Comparison of ENCODE assay signal across 9 mouse cellular contexts in the genomic region with DNA sequence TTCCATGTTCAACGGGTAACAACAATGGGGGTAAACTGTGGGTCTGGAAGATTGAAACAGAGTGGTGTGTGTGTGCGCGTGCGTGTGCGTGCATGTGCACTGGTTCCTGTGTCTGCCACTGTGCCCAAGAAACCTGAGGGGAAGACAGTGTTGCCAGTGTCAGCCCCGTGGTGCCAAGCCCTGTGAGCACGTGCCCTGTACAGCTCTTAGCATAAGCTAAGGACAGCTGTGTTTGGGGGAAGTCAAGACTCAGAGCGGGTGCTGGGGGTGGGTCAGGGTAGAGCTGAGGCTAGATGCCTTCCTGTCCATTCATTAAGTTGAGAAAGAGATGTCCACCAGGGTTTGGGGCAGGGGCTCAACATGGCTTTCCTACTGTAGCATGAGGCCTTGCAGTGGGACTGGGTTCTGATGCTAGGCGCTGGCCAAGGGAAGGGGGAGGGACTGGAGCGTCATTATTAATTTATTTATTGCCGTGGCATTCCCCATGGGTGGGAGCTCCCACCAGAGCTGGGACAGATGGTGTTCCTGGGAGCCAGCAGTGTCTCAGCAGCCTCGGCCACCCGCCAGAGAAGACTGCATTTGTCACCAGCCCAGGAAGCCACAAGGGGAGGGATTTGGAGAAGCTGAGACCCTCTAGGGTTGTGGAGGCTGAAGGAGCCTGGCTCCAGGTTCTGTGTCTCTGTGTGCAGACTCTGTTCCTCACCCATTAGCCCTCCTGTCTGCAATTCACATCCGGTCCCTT. TPM values are rescaled to one million over a fixed set of nuclear protein-coding genes. Genes with fewer than 3 reads are reported as not detected.
DNase-seq lines count a peak whose midpoint lies in the region; ATAC-seq and TF ChIP-seq lines count a peak whose summit lies in the region.
"Had no signal": no experiment of that assay in that cellular context is flagged by ENCODE, and none has a peak within 500 bp of the region (broad histone marks: within the 10 kb centered on the region; RNA-seq: fewer than 3 reads in every experiment).

No protein-coding gene starts in this region.

- H3K36me3 ChIP-seq in kidney, postnatal 0 days (ENCODE audit: insufficient read depth, low read length), result no peaks in the 10 kb centered on the region
- no peaks in the 10 kb centered on the region for H3K36me3 ChIP-seq in kidney, embryonic 14.5 days (ENCODE audit: control insufficient read depth, insufficient read depth, low read length)
- no peaks in the 10 kb centered on the region for H3K36me3 ChIP-seq in forebrain, embryonic 12.5 days (replicated peaks)

- no peak for TF ChIP-seq CTCF in kidney, postnatal 0 days (IDR thresholded peaks at IDR 0.05; ENCODE audit: low read depth)

- no peak overlapping the region for H3K4me2 ChIP-seq in kidney, postnatal 0 days (ENCODE audit: low read length)
- H3K4me2 ChIP-seq in kidney, embryonic 14.5 days (replicated peaks; ENCODE audit: low read depth, low read length), result no peak overlapping the region
- H3K4me2 ChIP-seq in forebrain, embryonic 12.5 days, result no peak overlapping the region

- no peaks in the 10 kb centered on the region for H3K27me3 ChIP-seq in kidney, postnatal 0 days (ENCODE audit: insufficient read depth, low read length)
- no peaks in the 10 kb centered on the region for H3K27me3 ChIP-seq in kidney, embryonic 14.5 days (ENCODE audit: control insufficient read depth, insufficient read depth, low read length)
- peaks cover 4% of the 10 kb centered on the region; the same call in 1 of the 2 replicates for H3K27me3 ChIP-seq in forebrain, embryonic 12.5 days

- H3K4me3 ChIP-seq in kidney, postnatal 0 days (replicated peaks; ENCODE audit: low read depth, low read length), result no peak overlapping the region
- no peak overlapping the region for H3K4me3 ChIP-seq in kidney, embryonic 14.5 days (ENCODE audit: low read length)
- no peak overlapping the region for H3K4me3 ChIP-seq in forebrain, embryonic 12.5 days (replicated peaks)

- peaks cover 24% of the 10 kb centered on the region for H3K4me1 ChIP-seq in kidney, postnatal 0 days (replicated peaks; ENCODE audit: insufficient read depth, low read length)
- peaks cover 27% of the 10 kb centered on the region for H3K4me1 ChIP-seq in kidney, embryonic 14.5 days (ENCODE audit: control insufficient read depth, insufficient read depth, low read length)
- peaks cover 29% of the 10 kb centered on the region for H3K4me1 ChIP-seq in forebrain, embryonic 12.5 days

- DNase-seq in cerebellum, postnatal 10 days, result peak; percentile 80 to 91
- no peak for DNase-seq in cerebellum, adult 9-11 months
- peak; percentile 47 for DNase-seq in kidney, postnatal 0 days (ENCODE audit: low spot score)
- DNase-seq in layer of hippocampus, postnatal 14 days (ENCODE audit: low spot score in 2 of 2), result peak; percentile 84 to 88
- DNase-seq in cerebellum, adult 9-10 months, result no peak

- H3K9ac ChIP-seq in kidney, postnatal 0 days (ENCODE audit: low read depth, low read length), result no peak overlapping the region
- no peak overlapping the region for H3K9ac ChIP-seq in kidney, embryonic 14.5 days (ENCODE audit: low read depth, low read length)
- H3K9ac ChIP-seq in forebrain, embryonic 12.5 days, result no peak overlapping the region

- peak overlapping the region; percentile 42; the same call in 1 of the 2 replicates for H3K27ac ChIP-seq in kidney, postnatal 0 days
- no peak overlapping the region; the same call in 1 of the 2 replicates for H3K27ac ChIP-seq in kidney, embryonic 14.5 days (ENCODE audit: low read depth, low read length)
- H3K27ac ChIP-seq in forebrain, embryonic 12.5 days, result 0 out of 2 replicates have a peak overlapping the region, but pooled peaks have one; percentile 8

- WGBS in kidney, postnatal 0 days, result 60% methylated on average over 14 of the region's 14 CpGs
- WGBS in kidney, embryonic 14.5 days, result 73% methylated on average over 14 of the region's 14 CpGs
- 79% methylated on average over 14 of the region's 14 CpGs for WGBS in forebrain, embryonic 12.5 days

- no peaks in the 10 kb centered on the region for H3K9me3 ChIP-seq in kidney, postnatal 0 days (replicated peaks; ENCODE audit: low read length)
- H3K9me3 ChIP-seq in kidney, embryonic 14.5 days (ENCODE audit: control insufficient read depth, low read length), result no peaks in the 10 kb centered on the region
- no peaks in the 10 kb centered on the region for H3K9me3 ChIP-seq in forebrain, embryonic 12.5 days

- ATAC-seq in kidney, postnatal 0 days (replicated peaks; ENCODE audit: low FRiP score, low read depth), result no peak
- no peak for ATAC-seq in kidney, embryonic 14.5 days (ENCODE audit: low FRiP score, low TSS enrichment)
- ATAC-seq in forebrain, embryonic 12.5 days (ENCODE audit: low FRiP score), result no peak
- no peak for ATAC-seq in erythroblast, adult 5-6 weeks (replicated peaks; ENCODE audit: low FRiP score, poor library complexity, severe bottlenecking)

RNA-seq across cellular contexts. Expression of gene Pde2a, which starts 41.0 kb away (rescaled TPM):
- polyA plus RNA-seq in kidney, postnatal 0 days (2015; fragmentation: Nextera tagmentation; extraction: Ambion mirVana), result 21.0 and 22.1 TPM in 2 replicates
- 11.0 and 16.4 TPM in 2 replicates for polyA plus RNA-seq in kidney, embryonic 14.5 days (2014; fragmentation: Nextera tagmentation; extraction: Ambion mirVana)
- polyA plus RNA-seq in forebrain, embryonic 12.5 days (2016; fragmentation: Nextera tagmentation; extraction: Ambion mirVana), result 23.1 and 25.7 TPM in 2 replicates
- total RNA-seq in layer of hippocampus, postnatal 14 days (2021), result 100 to 1,000 TPM; 239 to 248 TPM
- total RNA-seq in erythroblast, adult 5-6 weeks (2015; ENCODE audit: low replicate concordance), result 17.5 and 18.6 TPM in 2 replicates
- total RNA-seq in erythroblast, adult 5-6 weeks (2017; ENCODE audit: low replicate concordance), result 13.0 and 16.4 TPM in 2 replicates

RNA-seq across cellular contexts. Expression of gene Gm45837, which starts 51.8 kb away (rescaled TPM):
- polyA plus RNA-seq in kidney, postnatal 0 days (2015; fragmentation: Nextera tagmentation; extraction: Ambion mirVana), result 4.5 and 5.3 TPM in 2 replicates
- 10.2 and 13.2 TPM in 2 replicates for polyA plus RNA-seq in kidney, embryonic 14.5 days (2014; fragmentation: Nextera tagmentation; extraction: Ambion mirVana)
- not detected in 2 replicates for polyA plus RNA-seq in forebrain, embryonic 12.5 days (2016; fragmentation: Nextera tagmentation; extraction: Ambion mirVana)
- total RNA-seq in layer of hippocampus, postnatal 14 days (2021), result not detected
- total RNA-seq in erythroblast, adult 5-6 weeks (2015; ENCODE audit: low replicate concordance), result 5.0 TPM in 1 of 2 replicates, not detected in the other
- not detected in 2 replicates for total RNA-seq in erythroblast, adult 5-6 weeks (2017; ENCODE audit: low replicate concordance)
- total RNA-seq: liver, adult 2 months had no signal
- polyA plus RNA-seq: liver, adult 2 months had no signal

Comparison
In these comparisons a context has a peak if more than half of its experiments do, and no peak if none do; other contexts are left out.
1. DNase-seq: peak in cerebellum, postnatal 10 days (2 of 2), kidney, postnatal 0 days (single experiment) and layer of hippocampus, postnatal 14 days (2 of 2); none in cerebellum, adult 9-11 months (single experiment) and cerebellum, adult 9-10 months (single experiment).